Mouse (Mus musculus): ENCODE results near the gene Mettl17.

GRCm38 (mm10) chr14:51853399-51853798, 31.2 kb upstream of the Mettl17 start, which contains the start of gene Ear6:
- TF ChIP-seq POLR2A (IDR thresholded peaks at IDR 0.05; ENCODE audit: low read depth, low read length) (no peak), CTCF (conservative IDR thresholded peaks at IDR 0.05; ENCODE audit: insufficient read depth, insufficient read length, low read depth, low read length) (no peak)
